Mouse (Mus musculus) heart, embryonic 10.5 days (tissue): ENCODE results near the gene Gm9803. TPM values are rescaled to one million over a fixed set of nuclear protein-coding genes. Genes with fewer than 3 reads are reported as not detected.

ENCODE experiments used
- DNase-seq: peaks from one replicate; pipeline ENCODE4 v3.0.0-alpha.2; 2017; ENCODE audit warnings: low spot score
- H3K27ac ChIP-seq: fragments of 300-500 bp; sonication (generic); 2 replicates; pipeline ENCODE4 v1.5.1; 2016; ENCODE audit warnings: mild to moderate bottlenecking
- H3K27me3 ChIP-seq: fragments of 300-500 bp; sonication (generic); 2 replicates; pipeline ENCODE4 v1.6.1; 2016; ENCODE audit warnings: mild to moderate bottlenecking; ENCODE audit not compliant: poor library complexity, insufficient read depth, severe bottlenecking
- H3K36me3 ChIP-seq: fragments of 300-500 bp; sonication (generic); 2 replicates; pipeline ENCODE4 v1.6.1; 2016; ENCODE audit warnings: mild to moderate bottlenecking, moderate library complexity
- H3K4me1 ChIP-seq: fragments of 300-500 bp; sonication (generic); 2 replicates; pipeline ENCODE4 v1.6.1; 2016; ENCODE audit warnings: mild to moderate bottlenecking
- H3K4me3 ChIP-seq: fragments of 300-500 bp; sonication (generic); 2 replicates; pipeline ENCODE4 v1.5.1; 2016; ENCODE audit warnings: mild to moderate bottlenecking, moderate library complexity
- H3K9me3 ChIP-seq: fragments of 300-500 bp; sonication (generic); 2 replicates; pipeline ENCODE4 v1.6.1; 2016; ENCODE audit warnings: mild to moderate bottlenecking, moderate library complexity
- WGBS: fragments of 180-500 bp; shearing (Covaris S2); methylation state at CpG from one replicate; pipeline ENCODE4 v1.1.7; 2016; 5-methylcytosine and 5-hydroxymethylcytosine counted together
- polyA plus RNA-seq: library from polyadenylated mRNA; unstranded; fragments of >200 nt; fragmentation: Nextera tagmentation; extraction: Ambion mirVana; gene quantifications from 2 replicates; pipeline ENCODE4 v1.2.1, GENCODE M21; 2016

Gene Gm9803
- polyA plus RNA-seq, 1 experiment from 2014 or later: 15.2 TPM

GRCm38 (mm10) chr10:43559313-43559712, 35.4 kb downstream of the Gm9803 start:
- no peak overlapping the region for H3K4me3 ChIP-seq
- DNase-seq: no peak
- H3K36me3 ChIP-seq: no peaks in the 10 kb centered on the region
- no peaks in the 10 kb centered on the region for H3K27me3 ChIP-seq
- WGBS: 67% methylated on average over 11 of the region's 11 CpGs
- H3K4me1 ChIP-seq: no peaks in the 10 kb centered on the region
- no peak overlapping the region for H3K27ac ChIP-seq
- H3K9me3 ChIP-seq: no peaks in the 10 kb centered on the region

- Histone ChIP-seq H3K4me3 (no peak overlapping the region), H3K36me3 (no peaks in the 10 kb centered on the region), H3K4me1 (no peaks in the 10 kb centered on the region), H3K9me3 (no peaks in the 10 kb centered on the region), H3K27me3 (no peaks in the 10 kb centered on the region), H3K27ac (no peak overlapping the region)
- 31% methylated on average over 2 of the region's 2 CpGs for WGBS
- no peak for DNase-seq
Measured at GRCm38 (mm10) chr10:43560765-43561164, 36.9 kb downstream of the Gm9803 start.

GRCm38 (mm10) chr10:43561311-43561710, 37.4 kb downstream of the Gm9803 start:
- Histone ChIP-seq H3K4me1 (no peaks in the 10 kb centered on the region), H3K4me3 (no peak overlapping the region), H3K36me3 (no peaks in the 10 kb centered on the region), H3K27me3 (no peaks in the 10 kb centered on the region), H3K9me3 (no peaks in the 10 kb centered on the region), H3K27ac (no peak overlapping the region)
- WGBS: 78% methylated on average over 2 of the region's 2 CpGs
- no peak for DNase-seq

Other genes starting within 250 kb of the Gm9803 start
- gene Bend3, start 45.3 kb upstream of the Gm9803 start, polyA plus RNA-seq: 5.4 and 5.8 TPM in 2 replicates
- 90.1 and 96.5 TPM in 2 replicates for gene 1700021F05Rik, start 16.9 kb downstream of the Gm9803 start, polyA plus RNA-seq
- 108 and 192 TPM in 2 replicates for gene Cd24a, start 54.2 kb downstream of the Gm9803 start, polyA plus RNA-seq